Mouse (Mus musculus): ENCODE results near the gene Ggact.

Ggact gene

GRCm38 (mm10) chr14:122867531-122868285, 45.8 kb downstream of the Ggact start:
- no peak for DNase-seq (ENCODE audit: low spot score)

GRCm38 (mm10) chr14:122865462-122866129, 48.0 kb downstream of the Ggact start:
- no peak for DNase-seq (ENCODE audit: low spot score)

GRCm38 (mm10) chr14:122862623-122863022, 50.9 kb downstream of the Ggact start:
- no peak for DNase-seq (ENCODE audit: low spot score)

- no peak for DNase-seq (ENCODE audit: low spot score)
Observed at GRCm38 (mm10) chr14:122859792-122860191, 53.8 kb downstream of the Ggact start.

- DNase-seq (ENCODE audit: low spot score) = no peak
Observed at GRCm38 (mm10) chr14:122852506-122853057, 61.0 kb downstream of the Ggact start.

GRCm38 (mm10) chr14:122837018-122837417, 76.5 kb downstream of the Ggact start:
- no peak for DNase-seq (ENCODE audit: low spot score)

- DNase-seq (ENCODE audit: low spot score) = no peak
Observed at GRCm38 (mm10) chr14:122836221-122836620, 77.3 kb downstream of the Ggact start.

- no peak for DNase-seq (ENCODE audit: low spot score)
Observed at GRCm38 (mm10) chr14:122835487-122836190, 77.9 kb downstream of the Ggact start.

- no peak for DNase-seq (ENCODE audit: low spot score)
Observed at GRCm38 (mm10) chr14:122834753-122835152, 78.8 kb downstream of the Ggact start.

- no peak for DNase-seq (ENCODE audit: low spot score)
Observed at GRCm38 (mm10) chr14:122833666-122834065, 79.9 kb downstream of the Ggact start.

GRCm38 (mm10) chr14:122830433-122830832, 83.1 kb downstream of the Ggact start:
- no peak for DNase-seq (ENCODE audit: low spot score)

GRCm38 (mm10) chr14:122825464-122825863, 88.1 kb downstream of the Ggact start:
- no peak for DNase-seq (ENCODE audit: low spot score)

- no peak for DNase-seq (ENCODE audit: low spot score)
Observed at GRCm38 (mm10) chr14:122823791-122824190, 89.8 kb downstream of the Ggact start.

- DNase-seq (ENCODE audit: low spot score) = no peak
Observed at GRCm38 (mm10) chr14:122821002-122821401, 92.6 kb downstream of the Ggact start.

- DNase-seq (ENCODE audit: low spot score) = no peak
Observed at GRCm38 (mm10) chr14:122800296-122800695, 113.3 kb downstream of the Ggact start.

- no peak for DNase-seq (ENCODE audit: low spot score)
Observed at GRCm38 (mm10) chr14:122793368-122793767, 120.2 kb downstream of the Ggact start.

- DNase-seq (ENCODE audit: low spot score) = no peak
Observed at GRCm38 (mm10) chr14:122790111-122790510, 123.4 kb downstream of the Ggact start.

- no peak for DNase-seq (ENCODE audit: low spot score)
Observed at GRCm38 (mm10) chr14:122788199-122788598, 125.4 kb downstream of the Ggact start.

GRCm38 (mm10) chr14:122784701-122785100, 128.9 kb downstream of the Ggact start:
- DNase-seq (ENCODE audit: low spot score) = no peak

GRCm38 (mm10) chr14:122766448-122766847, 147.1 kb downstream of the Ggact start:
- DNase-seq (ENCODE audit: low spot score) = no peak
